Mouse (Mus musculus) stomach, embryonic 15.5 days (tissue): ENCODE measurements around the gene Slc25a18. TPM values are rescaled to one million over a fixed set of nuclear protein-coding genes. Genes with fewer than 3 reads are reported as not detected.

Experiments used
- ATAC-seq: fragments of 200-750 bp; cut with Nextera tagmentation; 2 replicates; pipeline ENCODE4 v1.8.0; 2017; ENCODE audit warnings: low read depth, moderate number of reproducible peaks, moderate TSS enrichment; ENCODE audit not compliant: insufficient read depth, low FRiP score
- H3K27ac ChIP-seq: fragments of 300-500 bp; sonication (generic); 2 replicates; pipeline ENCODE4 v1.5.1; 2015; ENCODE audit warnings: mild to moderate bottlenecking, inconsistent platforms
- H3K27me3 ChIP-seq: fragments of 300-500 bp; sonication (generic); replicated peaks from 2 replicates; pipeline ENCODE4 v1.6.1; 2015; ENCODE audit warnings: inconsistent platforms
- H3K36me3 ChIP-seq: fragments of 300-500 bp; sonication (generic); 2 replicates; pipeline ENCODE4 v1.6.1; 2015; ENCODE audit warnings: inconsistent platforms
- H3K4me1 ChIP-seq: fragments of 300-500 bp; sonication (generic); 2 replicates; pipeline ENCODE4 v1.6.1; 2015; ENCODE audit warnings: inconsistent platforms
- H3K4me2 ChIP-seq: fragments of 300-500 bp; sonication (generic); 2 replicates; pipeline ENCODE4 v1.6.1; 2015; ENCODE audit warnings: mild to moderate bottlenecking, inconsistent platforms
- H3K4me3 ChIP-seq: fragments of 300-500 bp; sonication (generic); replicated peaks from 2 replicates; pipeline ENCODE4 v1.5.1; 2015; ENCODE audit warnings: inconsistent platforms
- H3K9ac ChIP-seq: fragments of 300-500 bp; sonication (generic); 2 replicates; pipeline ENCODE4 v1.6.1; 2015; ENCODE audit warnings: inconsistent platforms
- H3K9me3 ChIP-seq: fragments of 300-500 bp; sonication (generic); 2 replicates; pipeline ENCODE4 v1.6.1; 2016; ENCODE audit warnings: inconsistent platforms
- WGBS: fragments of 180-500 bp; shearing (Covaris S2); methylation state at CpG from one replicate; pipeline ENCODE4 v1.1.7; 2015; 5-methylcytosine and 5-hydroxymethylcytosine counted together
- polyA plus RNA-seq: library from polyadenylated mRNA; unstranded; fragments of >200 nt; fragmentation: Nextera tagmentation; extraction: Ambion mirVana; gene quantifications from 2 replicates; pipeline ENCODE4 v1.2.1, GENCODE M21; 2015

Slc25a18 gene
- polyA plus RNA-seq, 1 experiment from 2014 or later, result 0.09 TPM

- Histone ChIP-seq H3K27ac (0 out of 2 replicates have a peak overlapping the region, but pooled peaks have one; percentile 14), H3K4me3 (no peak overlapping the region), H3K36me3 (no peaks in the 10 kb centered on the region), H3K4me1 (no peaks in the 10 kb centered on the region), H3K27me3 (no peaks in the 10 kb centered on the region), H3K9me3 (no peaks in the 10 kb centered on the region), H3K9ac (no peak overlapping the region), H3K4me2 (no peak overlapping the region)
- peak; percentile 43; the same call in 1 of the 2 replicates for ATAC-seq
- 50% methylated on average over 4 of the region's 4 CpGs for WGBS
These were observed 57.7 kb downstream of the Slc25a18 start for GRCm38 (mm10) chr6:120830866-120831608.

- peak overlapping the region; percentile 42; the same call in 1 of the 2 replicates for H3K27ac ChIP-seq
- no peaks in the 10 kb centered on the region for H3K9me3 ChIP-seq
- no peaks in the 10 kb centered on the region for H3K36me3 ChIP-seq
- H3K4me2 ChIP-seq, result no peak overlapping the region
- no peak overlapping the region for H3K9ac ChIP-seq
- 53% methylated on average over 4 of the region's 4 CpGs for WGBS
- H3K4me3 ChIP-seq, result no peak overlapping the region
- ATAC-seq, result peak; percentile 45; the same call in 1 of the 2 replicates
- 0 out of 2 replicates have a peak, but pooled peaks cover 3% of the 10 kb centered on the region for H3K4me1 ChIP-seq
- no peaks in the 10 kb centered on the region for H3K27me3 ChIP-seq
These were observed 58.7 kb downstream of the Slc25a18 start for GRCm38 (mm10) chr6:120832097-120832496.

GRCm38 (mm10) chr6:120834766-120835321 lies 61.5 kb downstream of the Slc25a18 start:
- H3K4me2 ChIP-seq, result no peak overlapping the region; the same call in 1 of the 2 replicates
- no peaks in the 10 kb centered on the region for H3K27me3 ChIP-seq
- H3K9ac ChIP-seq, result no peak overlapping the region
- no peak for ATAC-seq
- WGBS, result 60% methylated on average over 4 of the region's 4 CpGs
- no peaks in the 10 kb centered on the region for H3K9me3 ChIP-seq
- no peak overlapping the region for H3K4me3 ChIP-seq
- H3K27ac ChIP-seq, result no peak overlapping the region
- H3K4me1 ChIP-seq, result 0 out of 2 replicates have a peak, but pooled peaks cover 4% of the 10 kb centered on the region
- peaks cover 3% of the 10 kb centered on the region; the same call in 1 of the 2 replicates for H3K36me3 ChIP-seq

- H3K27ac ChIP-seq, result peak within 1 kb of the TSS; percentile 96
- H3K9me3 ChIP-seq, result no peaks in the 10 kb centered on the region
- peak within 1 kb of the TSS; percentile 94 for H3K4me3 ChIP-seq
- H3K4me1 ChIP-seq, result 0 out of 2 replicates have a peak, but pooled peaks cover 4% of the 10 kb centered on the region
- peak; percentile 83 for ATAC-seq
- H3K27me3 ChIP-seq, result no peaks in the 10 kb centered on the region
- peaks cover 3% of the 10 kb centered on the region; the same call in 1 of the 2 replicates for H3K36me3 ChIP-seq
- H3K9ac ChIP-seq, result peak within 1 kb of the TSS; percentile 97
- WGBS, result 3% methylated on average over 40 of the region's 40 CpGs
- H3K4me2 ChIP-seq, result peak within 1 kb of the TSS; percentile 68
These were observed 62.3 kb downstream of the Slc25a18 start, which contains the start of gene Bcl2l13 for GRCm38 (mm10) chr6:120835474-120836374. Gene Bcl2l13, plus strand, starts transcription at chr6:120836212.

- peak overlapping the region; percentile 94 for H3K4me3 ChIP-seq
- peak overlapping the region; percentile 97 for H3K9ac ChIP-seq
- no peaks in the 10 kb centered on the region for H3K9me3 ChIP-seq
- WGBS, result 1% methylated on average over 37 of the region's 37 CpGs
- H3K4me1 ChIP-seq, result 0 out of 2 replicates have a peak, but pooled peaks cover 4% of the 10 kb centered on the region
- peak overlapping the region; percentile 96 for H3K27ac ChIP-seq
- peaks cover 3% of the 10 kb centered on the region; the same call in 1 of the 2 replicates for H3K36me3 ChIP-seq
- H3K27me3 ChIP-seq, result no peaks in the 10 kb centered on the region
- ATAC-seq, result peak; percentile 43
- peak overlapping the region; percentile 68 for H3K4me2 ChIP-seq
These were observed 63.2 kb downstream of the Slc25a18 start for GRCm38 (mm10) chr6:120836389-120837151.

GRCm38 (mm10) chr6:120837152-120837530 lies 63.8 kb downstream of the Slc25a18 start:
- Histone ChIP-seq H3K4me3 (peak overlapping the region; percentile 94), H3K27ac (peak overlapping the region; percentile 96; the same call in 1 of the 2 replicates), H3K4me1 (0 out of 2 replicates have a peak, but pooled peaks cover 4% of the 10 kb centered on the region), H3K36me3 (peaks cover 3% of the 10 kb centered on the region; the same call in 1 of the 2 replicates), H3K9me3 (no peaks in the 10 kb centered on the region), H3K4me2 (peak overlapping the region; percentile 68), H3K9ac (peak overlapping the region; percentile 97; the same call in 1 of the 2 replicates), H3K27me3 (no peaks in the 10 kb centered on the region)
- WGBS, result 40% methylated on average over 1 of the region's 1 CpGs
- no peak for ATAC-seq

GRCm38 (mm10) chr6:120840258-120840657 lies 66.9 kb downstream of the Slc25a18 start:
- no peak overlapping the region for H3K9ac ChIP-seq
- no peak overlapping the region for H3K27ac ChIP-seq
- H3K36me3 ChIP-seq, result peaks cover 6% of the 10 kb centered on the region; the same call in 1 of the 2 replicates
- H3K4me1 ChIP-seq, result 0 out of 2 replicates have a peak, but pooled peaks cover 7% of the 10 kb centered on the region
- no peaks in the 10 kb centered on the region for H3K27me3 ChIP-seq
- H3K4me2 ChIP-seq, result no peak overlapping the region
- ATAC-seq, result no peak
- 97% methylated on average over 7 of the region's 7 CpGs for WGBS
- no peaks in the 10 kb centered on the region for H3K9me3 ChIP-seq
- no peak overlapping the region for H3K4me3 ChIP-seq

GRCm38 (mm10) chr6:120841754-120842153 lies 68.4 kb downstream of the Slc25a18 start:
- WGBS, result 95% methylated on average over 5 of the region's 5 CpGs
- no peak for ATAC-seq

More at GRCm38 (mm10) chr6:120841754-120842153, 68.4 kb downstream of the Slc25a18 start:
- Histone ChIP-seq H3K27me3 (no peaks in the 10 kb centered on the region), H3K4me3 (no peak overlapping the region), H3K27ac (no peak overlapping the region), H3K4me1 (0 out of 2 replicates have a peak, but pooled peaks cover 7% of the 10 kb centered on the region), H3K9ac (no peak overlapping the region), H3K9me3 (no peaks in the 10 kb centered on the region), H3K36me3 (peaks cover 6% of the 10 kb centered on the region; the same call in 1 of the 2 replicates), H3K4me2 (no peak overlapping the region)
